Mouse (Mus musculus) left cerebral cortex, adult 18-20 months (tissue): ENCODE data around the gene Phf11a. TPM values are rescaled to one million over a fixed set of nuclear protein-coding genes. Genes with fewer than 3 reads are reported as not detected.
A peak's percentile ranks its signal among the peaks of the same experiment; 100 is the strongest.
"Not testable (repeated sequence)": the region's sequence is repeated elsewhere in the genome, so short reads cannot be mapped to it uniquely, and the experiment has no call there.

ENCODE experiments used
- DNase-seq, 2 experiments: peaks; one replicate each; pipeline ENCODE4 v3.0.0; 2021 to 2022; ENCODE audit warnings: low spot score in 2 of 2, mixed read lengths in 1 of 2
- long read RNA-seq, 2 experiments: library from polyadenylated mRNA; stranded (forward); transcript quantifications; one replicate each; pipeline ENCODE4 v2.0.0; 2021
- total RNA-seq, 2 experiments: library from RNA; stranded (reverse); gene quantifications; 2 replicates each; pipeline ENCODE4 v1.2.3; 2021

Phf11a gene
- not detected for total RNA-seq
- long read RNA-seq, experiment 1 = 0 reads
- long read RNA-seq, experiment 2 = 0 reads

DNA sequence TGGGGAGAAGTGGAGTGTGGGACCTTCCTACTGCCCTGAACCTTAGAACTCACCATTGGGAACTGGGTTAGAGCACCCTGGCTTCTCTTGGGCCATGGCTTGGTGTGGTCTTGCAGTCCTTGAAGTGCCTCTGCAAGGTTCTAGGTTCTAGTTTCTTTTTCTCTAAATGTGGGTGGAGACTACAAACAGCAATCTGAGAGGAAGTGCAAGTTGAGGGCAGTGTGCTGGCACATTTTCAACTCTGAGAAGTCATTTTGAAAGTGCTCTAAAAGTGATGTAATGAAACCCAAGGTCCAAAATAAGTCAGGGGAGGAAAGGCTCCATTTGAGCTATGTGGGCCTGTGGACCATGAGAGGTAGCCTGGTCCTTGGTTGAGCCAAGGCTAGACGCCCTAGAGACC lies at the start of gene Phf11a:
Phf11a (minus strand) TSS at position 132 of the 400 bp plus-strand sequence.
- DNase-seq = not testable (repeated sequence)

DNA sequence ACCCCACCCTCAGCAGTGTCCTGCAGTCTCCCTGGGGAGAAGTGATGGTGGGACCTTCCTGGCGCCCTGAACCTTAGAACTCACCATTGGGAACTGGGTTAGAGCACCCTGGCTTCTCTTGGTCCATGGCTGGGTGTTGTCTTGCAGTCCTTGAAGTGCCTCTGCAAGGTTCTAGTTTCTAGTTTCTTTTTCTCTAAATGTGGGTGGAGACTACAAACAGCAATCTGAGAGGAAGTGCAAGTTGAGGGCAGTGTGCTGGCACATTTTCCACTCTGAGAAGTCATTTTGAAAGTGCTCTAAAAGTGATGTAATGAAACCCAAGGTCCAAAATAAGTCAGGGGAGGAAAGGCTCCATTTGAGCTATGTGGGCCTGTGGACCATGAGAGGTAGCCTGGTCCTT lies 43.9 kb upstream of the Phf11a start, which contains the start of gene Phf11b:
Phf11b (minus strand) TSS at position 163 of the 400 bp plus-strand sequence.
- DNase-seq = not testable (repeated sequence)

DNA sequence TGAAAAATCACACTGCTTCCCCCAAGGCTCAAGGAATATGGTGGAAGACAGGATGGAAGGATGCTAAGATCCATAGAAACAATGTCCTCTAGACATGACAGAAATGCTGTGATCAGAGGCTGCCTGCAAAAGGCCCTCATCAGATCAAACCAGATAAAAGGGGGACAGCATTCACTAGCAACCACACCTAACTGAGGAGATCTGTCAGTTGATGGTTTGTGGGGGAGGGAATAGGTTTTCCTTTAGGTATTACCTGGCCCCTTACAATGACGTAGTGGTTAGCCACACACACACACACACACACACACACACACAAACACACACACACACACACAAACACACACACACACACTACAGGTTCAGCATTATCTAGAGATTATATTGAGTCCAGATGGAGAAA lies 42.2 kb upstream of the Phf11a start:
- no peak for DNase-seq

DNA sequence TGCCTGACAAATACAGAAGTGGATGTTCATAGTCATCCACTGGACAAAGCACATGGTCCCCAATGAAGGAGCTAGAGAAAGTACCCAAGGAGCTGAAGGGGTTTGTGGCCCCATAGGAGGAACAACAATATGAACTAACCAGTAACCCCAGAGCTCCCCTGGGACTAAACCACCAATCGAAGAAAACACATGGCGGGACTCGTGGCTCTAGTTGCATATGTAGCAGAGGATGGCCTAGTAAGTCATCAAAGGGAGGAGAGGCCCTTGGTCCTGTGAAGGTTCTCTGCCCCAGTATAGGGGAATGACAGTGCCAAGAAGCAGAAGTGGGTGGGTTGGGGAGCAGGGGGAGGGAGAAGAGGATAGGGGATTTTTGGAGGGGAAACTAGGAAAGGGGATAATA lies 38.7 kb upstream of the Phf11a start:
- DNase-seq = not testable (repeated sequence)

DNA sequence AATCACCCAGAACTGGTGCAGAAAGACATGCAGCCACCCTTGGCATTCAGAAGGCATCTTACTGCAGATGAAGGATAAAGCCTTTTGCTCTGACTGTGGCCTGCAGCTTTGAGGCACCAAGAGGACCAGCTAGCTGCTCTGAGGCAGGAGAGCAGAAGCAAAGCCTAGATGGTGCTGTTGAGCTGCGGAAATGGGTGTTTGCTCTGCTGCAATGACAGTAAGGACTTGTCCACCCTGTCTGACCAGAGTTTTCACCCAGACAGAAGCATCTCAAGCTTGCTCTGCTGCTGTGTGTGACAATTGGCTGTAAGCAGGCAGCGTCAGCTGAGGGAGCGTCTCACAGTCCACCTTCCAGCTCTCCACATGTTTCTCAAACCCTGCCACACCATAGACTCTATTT lies 33.2 kb upstream of the Phf11a start:
- peak; percentile 12 to 34 for DNase-seq

DNA sequence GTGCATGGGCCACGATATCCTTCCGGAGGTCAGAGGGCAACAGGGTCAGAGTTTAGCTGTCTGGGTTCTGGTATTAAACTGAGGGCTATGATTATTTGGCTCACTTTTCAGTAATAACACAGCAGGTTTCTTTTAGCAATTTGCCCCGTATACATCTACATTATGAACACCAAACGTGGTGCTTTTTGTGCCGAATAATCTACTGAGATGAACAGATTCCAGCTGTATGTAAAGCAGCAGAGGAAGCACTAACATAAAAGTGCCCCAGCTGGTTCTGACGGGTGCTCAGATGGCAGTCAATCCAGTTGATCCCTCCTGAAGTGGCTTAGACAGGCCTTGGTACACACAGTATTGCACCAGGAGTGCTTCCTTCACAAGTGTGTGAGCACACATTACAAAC lies 22.6 kb upstream of the Phf11a start:
- not testable (repeated sequence) for DNase-seq

DNA sequence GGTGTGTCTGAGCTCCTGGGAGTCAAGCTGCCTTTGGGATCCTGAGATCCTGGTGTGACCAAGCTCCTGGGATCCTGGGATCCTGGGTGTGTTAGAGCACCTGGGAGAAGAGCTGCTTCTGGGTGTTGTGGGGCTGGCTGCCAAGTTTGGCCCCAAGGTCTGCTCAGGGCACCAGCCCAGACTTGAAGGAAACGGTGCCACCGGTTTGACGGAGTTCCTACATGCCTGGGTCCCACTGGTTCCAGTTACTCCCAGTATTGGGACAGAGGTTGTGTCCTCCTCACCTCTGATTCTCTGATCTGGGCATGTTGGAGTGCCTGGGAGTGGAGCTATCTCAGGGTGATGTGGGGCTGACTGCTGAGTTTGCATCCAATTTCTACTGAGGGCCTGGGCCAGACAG lies 21.7 kb upstream of the Phf11a start:
- not testable (repeated sequence) for DNase-seq

DNA sequence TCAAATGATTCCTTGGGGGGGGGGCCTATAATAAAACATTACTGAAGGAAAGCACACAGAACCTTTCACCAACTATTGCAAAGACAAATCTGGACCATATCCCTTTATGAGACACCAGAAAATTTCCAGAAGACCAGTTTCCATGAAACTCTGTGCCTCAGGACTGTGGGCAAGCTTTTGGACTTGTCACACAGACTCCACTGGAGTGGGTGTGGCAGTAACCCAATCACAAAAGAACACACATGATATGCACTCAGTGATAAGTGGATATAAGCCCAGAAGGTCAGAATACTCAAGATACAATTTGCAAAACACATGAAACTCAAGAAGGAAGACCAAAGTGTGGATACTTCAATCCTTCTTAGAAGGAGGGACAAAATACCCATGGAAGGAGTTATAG lies 5.6 kb downstream of the Phf11a start:
- DNase-seq = not testable (repeated sequence)

DNA sequence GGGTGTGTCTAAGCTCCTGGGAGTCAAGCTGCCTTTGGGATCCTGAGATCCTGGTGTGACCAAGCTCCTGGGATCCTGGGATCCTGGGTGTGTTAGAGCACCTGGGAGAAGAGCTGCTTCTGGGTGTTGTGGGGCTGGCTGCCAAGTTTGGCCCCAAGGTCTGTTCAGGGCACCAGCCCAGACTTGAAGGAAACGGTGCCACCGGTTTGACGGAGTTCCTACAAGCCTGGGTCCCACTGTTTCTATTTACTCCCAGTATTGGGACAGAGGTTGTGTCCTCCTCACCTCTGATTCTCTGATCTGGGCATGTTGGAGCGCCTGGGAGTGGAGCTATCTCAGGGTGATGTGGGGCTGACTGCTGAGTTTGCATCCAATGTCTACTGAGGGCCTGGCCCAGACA lies 22.4 kb downstream of the Phf11a start:
- DNase-seq = not testable (repeated sequence)

DNA sequence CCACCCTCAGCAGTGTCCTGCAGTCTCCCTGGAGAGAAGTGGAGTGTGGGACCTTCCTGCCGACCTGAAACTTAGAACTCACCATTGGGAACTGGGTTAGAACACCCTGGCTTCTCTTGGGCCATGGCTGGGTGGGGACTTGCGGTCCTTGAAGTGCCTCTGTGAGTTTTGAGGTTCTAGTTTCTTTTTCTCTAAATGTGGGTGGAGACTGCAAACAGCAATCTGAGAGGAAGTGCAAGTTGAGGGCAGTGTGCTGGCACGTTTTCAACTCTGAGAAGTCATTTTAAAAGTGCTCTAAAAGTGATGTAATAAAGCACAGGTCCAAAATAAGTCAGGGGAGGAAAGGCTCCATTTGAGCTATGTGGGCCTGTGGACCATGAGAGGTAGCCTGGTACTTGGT lies 37.3 kb downstream of the Phf11a start, which contains the start of gene Gm6904:
Gm6904 (minus strand) TSS at position 161 of the 400 bp plus-strand sequence.
- DNase-seq = no peak

DNA sequence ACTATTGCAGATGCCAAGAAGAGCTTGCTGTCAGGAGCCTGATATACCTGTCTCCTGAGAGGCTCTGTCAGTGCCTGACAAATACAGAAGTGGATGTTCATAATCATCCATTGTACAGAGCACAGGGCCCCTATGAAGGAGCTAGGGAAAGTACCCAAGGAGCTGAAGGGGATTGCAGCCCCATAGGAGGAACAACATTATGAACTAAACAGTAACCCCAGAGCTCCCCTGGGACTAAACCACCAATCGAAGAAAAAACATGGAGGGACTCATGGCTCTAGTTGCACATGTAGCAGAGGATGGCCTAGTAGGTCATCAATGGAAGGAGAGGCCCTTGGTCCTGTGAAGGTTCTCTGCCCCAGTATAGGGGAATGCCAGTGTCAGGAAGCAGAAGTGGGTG lies 41.5 kb downstream of the Phf11a start:
- DNase-seq = not testable (repeated sequence)

DNA sequence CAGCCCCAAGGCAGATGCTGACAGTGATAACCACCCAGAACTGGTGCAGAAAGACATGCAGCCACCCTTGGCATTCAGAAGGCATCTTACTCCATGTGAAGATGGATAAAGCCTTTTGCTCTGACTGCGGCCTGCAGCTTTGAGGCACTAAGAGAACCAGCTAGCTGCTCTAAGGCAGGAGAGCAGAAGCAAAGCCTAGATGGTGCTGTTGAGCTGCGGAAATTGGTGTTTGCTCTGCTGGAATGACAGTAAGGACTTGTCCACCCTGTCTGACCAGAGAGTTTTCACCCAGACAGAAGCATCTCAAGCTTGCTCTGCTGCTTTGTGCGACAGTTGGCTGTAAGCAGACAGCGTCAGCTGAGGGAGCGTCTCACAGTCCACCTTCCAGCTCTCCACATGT lies 47.0 kb downstream of the Phf11a start:
- peak in 1 of 2 experiments; percentile 11 for DNase-seq

DNA sequence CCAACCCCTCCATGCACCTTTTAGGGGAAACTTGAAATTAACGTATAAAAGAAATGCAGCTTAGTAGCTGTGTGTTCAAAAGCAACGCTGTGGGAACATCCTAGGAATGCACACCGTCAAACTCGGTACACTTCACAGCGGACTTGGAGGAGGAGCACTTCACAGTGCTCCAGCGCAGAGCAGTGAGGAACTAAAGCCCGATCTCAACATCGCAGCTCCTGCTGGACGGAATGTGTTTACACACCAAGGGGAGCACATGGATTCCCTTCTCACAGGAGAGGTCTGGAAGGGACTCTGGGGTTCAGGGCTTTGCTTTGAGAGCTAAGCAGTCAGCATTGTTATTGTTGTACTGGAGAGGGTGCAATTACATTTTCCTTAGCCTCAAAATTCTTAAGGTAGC lies 63.7 kb downstream of the Phf11a start:
- no peak for DNase-seq

DNA sequence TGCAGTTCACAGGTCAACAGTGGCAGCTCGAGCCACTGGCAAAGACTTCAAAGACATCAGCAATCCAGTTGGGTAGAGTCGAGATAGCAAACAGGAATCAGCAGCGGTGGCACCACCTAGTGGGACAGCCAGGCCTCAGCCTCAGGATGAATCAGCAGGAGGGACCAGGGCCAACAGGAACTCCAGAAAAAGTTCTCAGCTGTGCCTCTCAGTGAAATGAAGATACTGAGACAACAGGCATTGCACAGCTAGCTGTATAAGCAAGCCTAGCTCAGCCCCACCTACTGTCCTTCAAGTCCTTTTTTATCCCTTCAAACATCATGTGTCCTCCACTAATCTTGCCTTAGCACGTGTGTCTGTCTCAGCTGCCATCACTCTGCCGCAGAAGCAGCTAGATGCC lies 65.3 kb downstream of the Phf11a start:
- DNase-seq = peak in 1 of 2 experiments; percentile 10

DNA sequence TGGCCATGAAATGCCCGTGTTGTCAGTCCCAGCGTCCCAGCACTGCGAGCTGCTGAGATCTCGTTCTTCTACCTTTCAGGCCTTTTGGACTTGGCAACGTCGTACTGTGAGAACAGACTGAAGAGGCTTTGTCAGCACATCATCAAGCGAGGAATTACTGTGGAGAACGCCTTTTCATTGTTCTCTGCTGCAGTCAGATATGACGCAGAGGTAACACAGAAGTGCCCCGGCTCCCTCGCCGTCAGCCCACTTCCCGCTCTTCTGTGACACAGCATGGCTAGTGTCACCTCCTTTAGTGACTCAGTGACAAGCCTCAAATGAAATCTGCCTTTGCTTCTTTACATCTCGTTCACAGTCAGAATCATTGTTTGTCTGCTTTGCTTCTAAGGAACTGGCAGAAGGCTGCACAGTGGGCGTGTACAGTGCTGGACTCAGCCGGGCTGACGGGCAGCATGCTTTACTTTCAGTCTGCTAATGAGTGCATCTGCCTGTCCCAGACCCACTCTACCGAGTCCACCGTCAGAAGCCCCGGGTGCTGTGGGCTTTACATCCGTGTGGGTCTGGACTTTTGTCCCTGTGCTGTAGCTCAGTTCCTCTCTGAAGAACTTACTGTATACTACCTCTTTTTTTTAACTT lies 66.9 kb downstream of the Phf11a start:
- peak in 1 of 2 experiments; percentile 9 for DNase-seq

DNA sequence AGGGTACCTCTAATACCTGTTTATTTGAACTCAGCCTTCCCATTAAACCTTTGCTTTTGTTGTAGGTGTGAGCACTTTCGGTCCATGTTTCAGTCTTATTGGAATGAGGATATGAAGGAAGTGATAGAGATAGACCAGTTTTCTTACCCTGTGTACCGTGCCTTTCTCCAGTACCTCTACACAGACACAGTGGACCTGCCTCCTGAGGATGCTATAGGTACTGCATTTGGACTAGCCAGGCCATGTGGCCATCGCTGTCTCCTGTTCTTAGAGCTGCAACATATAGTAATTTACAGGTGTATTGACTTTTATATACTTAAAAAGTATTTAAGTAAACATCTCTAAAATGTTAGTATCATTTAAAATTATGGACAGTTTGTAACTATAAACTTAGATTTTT lies 67.5 kb downstream of the Phf11a start:
- DNase-seq = no peak

Other genes with a start within 250 kb of the Phf11a start
- not detected for gene 1700129C05Rik, start 154.6 kb downstream of the Phf11a start, total RNA-seq
- not detected for gene Gm5142, start 118.8 kb downstream of the Phf11a start, total RNA-seq
- gene Rcbtb1, start 96.3 kb downstream of the Phf11a start, total RNA-seq = 10 to 100 TPM; 31.1 to 32.0 TPM
- not detected for gene Gm6904, start 37.3 kb downstream of the Phf11a start, total RNA-seq
- gene Phf11b, start 43.8 kb upstream of the Phf11a start, total RNA-seq = under 1 TPM; 0.60 to 0.82 TPM
- gene Phf11d, start 67.9 kb upstream of the Phf11a start, total RNA-seq = under 1 TPM; 0.81 to 0.84 TPM
- gene Phf11c, start 97.9 kb upstream of the Phf11a start, total RNA-seq = under 1 TPM; 0.28 to 0.37 TPM
- gene Setdb2, start 143.4 kb upstream of the Phf11a start, total RNA-seq = 1 to 10 TPM; 4.9 to 7.1 TPM
- 10 to 100 TPM; 27.1 to 27.7 TPM for gene Cab39l, start 143.4 kb upstream of the Phf11a start, total RNA-seq